Mouse (Mus musculus): ENCODE results near the gene 4933400A11Rik.

The 4933400A11Rik gene

GRCm38 (mm10) chrX:169779535-169779934 lies at the start of gene 4933400A11Rik:
Gene 4933400A11Rik (minus strand): TSS chrX:169779635.
- DNase-seq = no peak

GRCm38 (mm10) chrX:169828136-169828535 lies 48.7 kb upstream of the 4933400A11Rik start:
- no peak for DNase-seq

- no peak for DNase-seq
Observed at GRCm38 (mm10) chrX:169827720-169828119, 48.3 kb upstream of the 4933400A11Rik start.

- peak; percentile 16 for DNase-seq
Observed at GRCm38 (mm10) chrX:169826947-169827346, 47.5 kb upstream of the 4933400A11Rik start.

GRCm38 (mm10) chrX:169813673-169814072 lies 34.2 kb upstream of the 4933400A11Rik start:
- peak; percentile 38 for DNase-seq

GRCm38 (mm10) chrX:169811783-169812182 lies 32.3 kb upstream of the 4933400A11Rik start:
- DNase-seq = no peak

- no peak for DNase-seq
Observed at GRCm38 (mm10) chrX:169811318-169811717, 31.9 kb upstream of the 4933400A11Rik start.

GRCm38 (mm10) chrX:169807744-169808143 lies 28.3 kb upstream of the 4933400A11Rik start:
- DNase-seq = no peak

GRCm38 (mm10) chrX:169805791-169806190 lies 26.4 kb upstream of the 4933400A11Rik start:
- no peak for DNase-seq

- no peak for DNase-seq
Observed at GRCm38 (mm10) chrX:169800238-169800637, 20.8 kb upstream of the 4933400A11Rik start.

GRCm38 (mm10) chrX:169798987-169799680 lies 19.7 kb upstream of the 4933400A11Rik start:
- peak; percentile 10 for DNase-seq

- no peak for DNase-seq
Observed at GRCm38 (mm10) chrX:169797148-169797547, 17.7 kb upstream of the 4933400A11Rik start.

- DNase-seq = no peak
Observed at GRCm38 (mm10) chrX:169794831-169795311, 15.4 kb upstream of the 4933400A11Rik start.

GRCm38 (mm10) chrX:169794421-169794820 lies 15.0 kb upstream of the 4933400A11Rik start:
- no peak for DNase-seq

- no peak for DNase-seq
Observed at GRCm38 (mm10) chrX:169792879-169793278, 13.4 kb upstream of the 4933400A11Rik start.

GRCm38 (mm10) chrX:169789702-169790101 lies 10.3 kb upstream of the 4933400A11Rik start:
- DNase-seq = no peak

- DNase-seq = no peak
Observed at GRCm38 (mm10) chrX:169758001-169758400, 21.4 kb downstream of the 4933400A11Rik start.

GRCm38 (mm10) chrX:169735387-169735969 lies 44.0 kb downstream of the 4933400A11Rik start:
- no peak for DNase-seq

Data from cerebellum, adult 11-12 months (tissue).